Mouse (Mus musculus): ENCODE measurements around the gene Rbm17.

GRCm38 (mm10) chr2:11652196-11652595, 48.2 kb upstream of the Rbm17 start:
- TF ChIP-seq CHD1 (IDR thresholded peaks at IDR 0.05; ENCODE audit: low read depth, low read length) (no peak), CTCF (IDR thresholded peaks at IDR 0.05 in 2 of 3, conservative IDR thresholded peaks at IDR 0.05 in 1 of 3; ENCODE audit: control insufficient read depth in 1 of 3, insufficient read depth in 1 of 3, low read depth in 2 of 3, low read length in 3 of 3, poor library complexity in 1 of 3, severe bottlenecking in 1 of 3) (no peak), EP300 (IDR thresholded peaks at IDR 0.05; ENCODE audit: low read depth in 1 of 2, low read length in 2 of 2) (no peak), POLR2A (IDR thresholded peaks at IDR 0.05; ENCODE audit: control insufficient read depth in 1 of 2, insufficient read depth in 1 of 2, low read depth in 1 of 2, low read length in 2 of 2, poor library complexity in 1 of 2) (no peak), ZKSCAN1 (IDR thresholded peaks at IDR 0.05; ENCODE audit: low read depth, low read length) (no peak)

All from MEL (cell line).